ENCODE assay signal across 8 mouse cellular contexts in the genomic region with DNA sequence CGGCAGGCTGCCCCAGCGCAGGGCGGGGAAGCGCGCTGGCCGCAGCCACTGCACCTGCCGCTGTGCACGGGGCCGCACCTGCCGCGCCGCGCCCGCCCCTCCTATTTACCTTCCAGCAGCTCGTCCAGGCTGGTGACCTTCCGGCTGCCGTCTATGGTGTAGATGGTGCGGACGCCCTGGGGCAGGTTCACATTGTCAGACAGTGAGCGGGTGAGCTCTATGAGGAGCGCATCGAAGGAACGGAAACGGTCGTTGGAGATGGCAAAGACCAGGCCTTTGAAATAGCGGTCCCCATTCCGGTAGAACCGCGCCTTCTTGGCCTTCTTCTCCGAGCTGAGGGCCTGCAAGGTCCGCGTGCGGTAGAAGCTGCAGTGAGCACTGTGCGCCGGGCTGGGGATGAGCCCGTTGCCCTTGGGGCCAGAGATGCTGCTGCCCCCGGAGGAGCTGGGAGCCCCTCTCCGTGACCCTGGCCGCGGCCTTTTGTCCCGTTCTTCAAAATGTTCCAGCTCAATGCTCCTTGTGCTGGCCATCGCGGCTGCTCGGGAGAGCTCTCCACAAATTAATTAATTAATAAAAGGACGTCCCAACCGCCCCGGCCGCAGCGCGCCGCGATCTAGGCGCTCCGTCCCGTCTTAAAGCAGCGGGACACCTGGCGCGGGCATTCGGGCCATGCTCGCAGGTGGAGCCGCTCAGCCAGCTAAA. TPM values are rescaled to one million over a fixed set of nuclear protein-coding genes. Genes with fewer than 3 reads are reported as not detected.
DNase-seq lines count a peak whose midpoint lies in the region; ATAC-seq and TF ChIP-seq lines count a peak whose summit lies in the region.

No protein-coding gene starts in this region.

- H3K36me3 ChIP-seq in midbrain, embryonic 12.5 days, result peaks cover 17% of the 10 kb centered on the region; the same call in 1 of the 2 replicates
- H3K36me3 ChIP-seq in splenic B cell, adult 2 months (ENCODE audit: control insufficient read depth, insufficient read depth, low read length, poor library complexity, severe bottlenecking), result no peaks in the 10 kb centered on the region

- peak; percentile 29 for DNase-seq in adrenal gland, postnatal 14 days
- no peak for DNase-seq in adrenal gland, adult 8-10 months
- DNase-seq in CD4-positive, CD25-positive, alpha-beta regulatory T cell, adult 2 months (ENCODE audit: low read depth, low spot score), result peak; percentile 39
- peak; percentile 64 to 75 for DNase-seq in cerebellum, postnatal 14 days
- DNase-seq in frontal cortex, postnatal 36 days (ENCODE audit: low spot score in 2 of 2), result peak; percentile 49
- DNase-seq in layer of hippocampus, adult 2 months (ENCODE audit: low spot score in 2 of 2), result peak in 1 of 2 experiments; percentile 28
- DNase-seq in splenic B cell, adult 2 months (ENCODE audit: low read depth, low spot score), result peak; percentile 48

- H3K27me3 ChIP-seq in midbrain, embryonic 12.5 days, result no peaks in the 10 kb centered on the region; the same call in 1 of the 2 replicates
- H3K27me3 ChIP-seq in splenic B cell, adult 2 months (ENCODE audit: control insufficient read depth, insufficient read depth, low read length, poor library complexity, severe bottlenecking), result no peaks in the 10 kb centered on the region

- peaks cover 35% of the 10 kb centered on the region for H3K4me1 ChIP-seq in midbrain, embryonic 12.5 days

- peak overlapping the region; percentile 62 for H3K4me2 ChIP-seq in midbrain, embryonic 12.5 days (replicated peaks)

- under 1% methylated on average over 61 of the region's 61 CpGs for WGBS in midbrain, embryonic 12.5 days

- no peaks in the 10 kb centered on the region for H3K9me3 ChIP-seq in midbrain, embryonic 12.5 days

- peak overlapping the region; percentile 87 for H3K9ac ChIP-seq in midbrain, embryonic 12.5 days (replicated peaks)

- H3K4me3 ChIP-seq in layer of hippocampus, adult 2 months, result peak overlapping the region; percentile 75
- H3K4me3 ChIP-seq in midbrain, embryonic 12.5 days, result peak overlapping the region; percentile 75

- peak; percentile 57 for ATAC-seq in midbrain, embryonic 12.5 days (ENCODE audit: low FRiP score, low read depth)

- TF ChIP-seq CTCF in layer of hippocampus, adult 2 months (conservative IDR thresholded peaks at IDR 0.05), result no peak

- H3K27ac ChIP-seq in layer of hippocampus, adult 2 months, result peak overlapping the region; percentile 99
- H3K27ac ChIP-seq in midbrain, embryonic 12.5 days (replicated peaks), result peak overlapping the region; percentile 94

RNA-seq across cellular contexts. Expression of a gene that starts 0.9 kb away (rescaled TPM):
- 9.0 and 9.2 TPM in 2 replicates for total RNA-seq in adrenal gland, postnatal 14 days (2021)
- 1 to 10 TPM; 5.9 to 9.0 (median 8.8) TPM for total RNA-seq in adrenal gland, adult 8-10 months (2022)
- total RNA-seq in layer of hippocampus, adult 2 months (2021), result 100 to 1,000 TPM; 103 to 113 TPM
- 68.7 and 74.1 TPM in 2 replicates for polyA plus RNA-seq in midbrain, embryonic 12.5 days (2016; fragmentation: Nextera tagmentation; extraction: Ambion mirVana)

Comparison
In these comparisons a context has a peak if more than half of its experiments do, and no peak if none do; other contexts are left out.
1. RNA of a gene that starts 0.9 kb away (total RNA-seq): 103 to 113 TPM in layer of hippocampus, adult 2 months; 9.0 to 9.2 TPM in adrenal gland, postnatal 14 days and 5.9 to 9.0 TPM in adrenal gland, adult 8-10 months; every median in the first group is over 10 times any median in the second.